Mouse (Mus musculus): Measurements from ENCODE around the gene Ptprj.

Gene Ptprj

GRCm38 (mm10) chr2:90559015-90559687, 21.3 kb downstream of the Ptprj start:
- no peak for DNase-seq (ENCODE audit: low read depth)

- DNase-seq (ENCODE audit: low read depth) = no peak
Observed at GRCm38 (mm10) chr2:90558361-90558760, 22.1 kb downstream of the Ptprj start.

GRCm38 (mm10) chr2:90557913-90558312, 22.5 kb downstream of the Ptprj start:
- DNase-seq (ENCODE audit: low read depth) = no peak

GRCm38 (mm10) chr2:90555744-90556143, 24.7 kb downstream of the Ptprj start:
- no peak for DNase-seq (ENCODE audit: low read depth)

GRCm38 (mm10) chr2:90554806-90555205, 25.6 kb downstream of the Ptprj start:
- no peak for DNase-seq (ENCODE audit: low read depth)

GRCm38 (mm10) chr2:90553861-90554260, 26.6 kb downstream of the Ptprj start:
- DNase-seq (ENCODE audit: low read depth) = no peak

GRCm38 (mm10) chr2:90550656-90551055, 29.8 kb downstream of the Ptprj start:
- DNase-seq (ENCODE audit: low read depth) = no peak

GRCm38 (mm10) chr2:90548541-90548940, 31.9 kb downstream of the Ptprj start:
- DNase-seq (ENCODE audit: low read depth) = no peak

GRCm38 (mm10) chr2:90547144-90547609, 33.3 kb downstream of the Ptprj start:
- DNase-seq (ENCODE audit: low read depth) = no peak

GRCm38 (mm10) chr2:90545261-90545660, 35.2 kb downstream of the Ptprj start:
- DNase-seq (ENCODE audit: low read depth) = no peak

GRCm38 (mm10) chr2:90543989-90544388, 36.5 kb downstream of the Ptprj start:
- no peak for DNase-seq (ENCODE audit: low read depth)

GRCm38 (mm10) chr2:90543106-90543702, 37.2 kb downstream of the Ptprj start:
- DNase-seq (ENCODE audit: low read depth) = no peak

- peak; percentile 44 for DNase-seq (ENCODE audit: low read depth)
Observed at GRCm38 (mm10) chr2:90542656-90543055, 37.8 kb downstream of the Ptprj start.

GRCm38 (mm10) chr2:90539206-90539605, 41.2 kb downstream of the Ptprj start:
- DNase-seq (ENCODE audit: low read depth) = no peak

GRCm38 (mm10) chr2:90537244-90537643, 43.2 kb downstream of the Ptprj start:
- DNase-seq (ENCODE audit: low read depth) = no peak

- no peak for DNase-seq (ENCODE audit: low read depth)
Observed at GRCm38 (mm10) chr2:90536555-90536954, 43.9 kb downstream of the Ptprj start.

GRCm38 (mm10) chr2:90534751-90535150, 45.7 kb downstream of the Ptprj start:
- DNase-seq (ENCODE audit: low read depth) = no peak

- DNase-seq (ENCODE audit: low read depth) = no peak
Observed at GRCm38 (mm10) chr2:90533944-90534343, 46.5 kb downstream of the Ptprj start.

GRCm38 (mm10) chr2:90532095-90532494, 48.4 kb downstream of the Ptprj start:
- DNase-seq (ENCODE audit: low read depth) = no peak

- DNase-seq (ENCODE audit: low read depth) = no peak
Observed at GRCm38 (mm10) chr2:90528107-90528506, 52.3 kb downstream of the Ptprj start.

GRCm38 (mm10) chr2:90526971-90527370, 53.5 kb downstream of the Ptprj start:
- no peak for DNase-seq (ENCODE audit: low read depth)

- no peak for DNase-seq (ENCODE audit: low read depth)
Observed at GRCm38 (mm10) chr2:90526564-90526963, 53.9 kb downstream of the Ptprj start.

- DNase-seq (ENCODE audit: low read depth) = no peak
Observed at GRCm38 (mm10) chr2:90525807-90526206, 54.6 kb downstream of the Ptprj start.

- DNase-seq (ENCODE audit: low read depth) = no peak
Observed at GRCm38 (mm10) chr2:90522455-90522854, 58.0 kb downstream of the Ptprj start.
